Mouse (Mus musculus) neural tube, embryonic 11.5 days (tissue): ENCODE data around the gene S100g. TPM values are rescaled to one million over a fixed set of nuclear protein-coding genes. Genes with fewer than 3 reads are reported as not detected.

ENCODE experiments used
- ATAC-seq: fragments of 200-750 bp; cut with Nextera tagmentation; 2 replicates; pipeline ENCODE4 v1.8.0; 2017; ENCODE audit warnings: moderate number of reproducible peaks, mild to moderate bottlenecking, moderate TSS enrichment, moderate library complexity; ENCODE audit not compliant: insufficient read depth, low FRiP score, low TSS enrichment
- DNase-seq: peaks from one replicate; pipeline ENCODE4 v3.0.0-alpha.2; 2015; ENCODE audit warnings: low spot score
- H3K27ac ChIP-seq: fragments of 300-500 bp; sonication (generic); 2 replicates; pipeline ENCODE4 v1.5.1; 2014; ENCODE audit warnings: low read depth, mild to moderate bottlenecking, low read length
- H3K27me3 ChIP-seq: fragments of 300-500 bp; sonication (generic); 2 replicates; pipeline ENCODE4 v1.6.1; 2014; ENCODE audit warnings: mild to moderate bottlenecking, low read length, mixed read lengths; ENCODE audit not compliant: control insufficient read depth, insufficient read depth
- H3K36me3 ChIP-seq: fragments of 300-500 bp; sonication (generic); 2 replicates; pipeline ENCODE4 v1.6.1; 2014; ENCODE audit warnings: mild to moderate bottlenecking, low read length, moderate library complexity, mixed read lengths; ENCODE audit not compliant: control insufficient read depth, insufficient read depth
- H3K4me1 ChIP-seq: fragments of 300-500 bp; sonication (generic); 2 replicates; pipeline ENCODE4 v1.6.1; 2014; ENCODE audit warnings: low read length, mixed read lengths; ENCODE audit not compliant: control insufficient read depth, insufficient read depth
- H3K4me2 ChIP-seq: fragments of 300-500 bp; sonication (generic); 2 replicates; pipeline ENCODE4 v1.6.1; 2014; ENCODE audit warnings: low read depth, mild to moderate bottlenecking, moderate library complexity
- H3K4me3 ChIP-seq: fragments of 300-500 bp; sonication (generic); 2 replicates; pipeline ENCODE4 v1.5.1; 2014; ENCODE audit warnings: low read depth, low read length
- H3K9ac ChIP-seq: fragments of 300-500 bp; sonication (generic); 2 replicates; pipeline ENCODE4 v1.6.1; 2014; ENCODE audit warnings: mild to moderate bottlenecking, low read length
- H3K9me3 ChIP-seq: fragments of 300-500 bp; sonication (generic); 2 replicates; pipeline ENCODE4 v1.6.1; 2016; ENCODE audit warnings: low read length; ENCODE audit not compliant: control insufficient read depth
- WGBS: fragments of 180-500 bp; shearing (Covaris S2); extraction: QIAGEN DNeasy Blood & Tissue Kit; methylation state at CpG from one replicate; pipeline ENCODE4 v1.1.7; 2014; 5-methylcytosine and 5-hydroxymethylcytosine counted together
- polyA plus RNA-seq: library from polyadenylated mRNA; unstranded; fragments of >200 nt; fragmentation: Nextera tagmentation; extraction: Ambion mirVana; gene quantifications from 2 replicates; pipeline ENCODE4 v1.2.1, GENCODE M21; 2014

The S100g gene
- polyA plus RNA-seq: not detected in 2 replicates

- H3K27ac ChIP-seq: no peak within 1 kb of the TSS
- H3K9ac ChIP-seq: no peak within 1 kb of the TSS
- no peaks in the 10 kb centered on the region for H3K36me3 ChIP-seq
- no peaks in the 10 kb centered on the region for H3K4me1 ChIP-seq
- H3K4me2 ChIP-seq: no peak within 1 kb of the TSS
- H3K9me3 ChIP-seq: no peaks in the 10 kb centered on the region
- 42% methylated on average over 3 of the region's 3 CpGs for WGBS
- H3K4me3 ChIP-seq: no peak within 1 kb of the TSS
- DNase-seq (no peak), ATAC-seq (no peak)
- no peaks in the 10 kb centered on the region; the same call in 1 of the 2 replicates for H3K27me3 ChIP-seq
These were observed at the start of gene S100g for GRCm38 (mm10) chrX:162964383-162964782. Gene S100g, minus strand, starts transcription at chrX:162964599.

DNA sequence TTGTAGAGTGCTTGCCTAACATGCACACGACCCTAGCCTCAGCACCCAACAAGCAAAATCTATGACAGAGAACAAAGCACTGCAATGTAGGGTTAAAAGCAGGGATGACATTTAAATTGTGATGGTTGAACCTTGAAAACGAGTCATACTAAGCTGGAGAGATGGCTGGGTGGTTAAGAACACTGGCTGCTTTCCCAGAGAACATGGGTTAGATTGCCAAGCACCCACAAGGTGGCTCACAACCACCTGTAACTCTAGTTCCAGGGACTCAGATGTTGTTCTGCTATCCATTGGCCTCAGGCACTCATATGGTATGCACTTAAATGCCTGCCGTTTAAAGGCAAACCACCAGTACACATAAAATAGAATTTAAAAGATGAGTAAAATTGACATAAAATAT, 27.7 kb upstream of the S100g start:
- Histone ChIP-seq H3K27ac (no peak overlapping the region), H3K9ac (no peak overlapping the region), H3K4me1 (no peaks in the 10 kb centered on the region), H3K27me3 (no peaks in the 10 kb centered on the region), H3K9me3 (no peaks in the 10 kb centered on the region), H3K4me3 (no peak overlapping the region), H3K36me3 (no peaks in the 10 kb centered on the region), H3K4me2 (no peak overlapping the region)
- 93% methylated on average over 3 of the region's 3 CpGs for WGBS
- no peak for DNase-seq
- ATAC-seq: no peak

GRCm38 (mm10) chrX:162991396-162991795, 27.0 kb upstream of the S100g start:
- ATAC-seq: no peak
- no peak overlapping the region for H3K9ac ChIP-seq
- H3K36me3 ChIP-seq: no peaks in the 10 kb centered on the region
- DNase-seq: no peak
- H3K4me1 ChIP-seq: no peaks in the 10 kb centered on the region
- no peak overlapping the region for H3K27ac ChIP-seq
- no peak overlapping the region for H3K4me2 ChIP-seq
- no peaks in the 10 kb centered on the region for H3K9me3 ChIP-seq
- WGBS: 88% methylated on average over 4 of the region's 4 CpGs
- H3K4me3 ChIP-seq: no peak overlapping the region
- no peaks in the 10 kb centered on the region for H3K27me3 ChIP-seq

GRCm38 (mm10) chrX:162986876-162987495, 22.6 kb upstream of the S100g start:
- no peaks in the 10 kb centered on the region for H3K36me3 ChIP-seq

DNA sequence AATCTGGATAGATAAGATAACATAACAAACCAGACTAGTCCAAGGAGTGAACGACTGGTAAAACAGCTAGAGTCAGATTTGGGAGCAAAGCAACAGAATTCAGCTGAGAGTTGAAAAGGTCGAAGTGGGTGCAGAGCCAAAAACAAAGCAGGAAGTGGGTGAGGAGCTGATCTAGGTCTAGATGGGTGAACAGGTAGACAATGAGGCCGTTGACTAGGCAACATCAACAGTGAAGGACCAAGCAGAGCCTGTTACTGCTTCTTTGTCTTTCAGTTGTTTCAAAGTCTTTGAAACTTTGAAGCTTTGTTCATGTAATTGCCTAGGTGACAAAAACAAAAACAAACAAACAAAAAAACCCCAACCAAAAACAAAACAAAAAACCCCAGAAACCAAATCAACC, 11.8 kb upstream of the S100g start:
- no peak overlapping the region for H3K4me2 ChIP-seq
- DNase-seq: no peak
- 76% methylated on average over 3 of the region's 3 CpGs for WGBS
- no peaks in the 10 kb centered on the region for H3K9me3 ChIP-seq
- no peaks in the 10 kb centered on the region for H3K36me3 ChIP-seq
- no peak overlapping the region for H3K9ac ChIP-seq
- no peaks in the 10 kb centered on the region for H3K4me1 ChIP-seq
- ATAC-seq: no peak
- no peak overlapping the region for H3K27ac ChIP-seq
- H3K4me3 ChIP-seq: no peak overlapping the region
- no peaks in the 10 kb centered on the region for H3K27me3 ChIP-seq

More at GRCm38 (mm10) chrX:162986876-162987495, 22.6 kb upstream of the S100g start:
- DNase-seq: no peak
- Histone ChIP-seq H3K4me1 (no peaks in the 10 kb centered on the region), H3K9ac (no peak overlapping the region), H3K9me3 (no peaks in the 10 kb centered on the region), H3K27me3 (no peaks in the 10 kb centered on the region), H3K4me2 (no peak overlapping the region), H3K4me3 (no peak overlapping the region), H3K27ac (no peak overlapping the region)
- 92% methylated on average over 10 of the region's 10 CpGs for WGBS
- no peak for ATAC-seq

DNA sequence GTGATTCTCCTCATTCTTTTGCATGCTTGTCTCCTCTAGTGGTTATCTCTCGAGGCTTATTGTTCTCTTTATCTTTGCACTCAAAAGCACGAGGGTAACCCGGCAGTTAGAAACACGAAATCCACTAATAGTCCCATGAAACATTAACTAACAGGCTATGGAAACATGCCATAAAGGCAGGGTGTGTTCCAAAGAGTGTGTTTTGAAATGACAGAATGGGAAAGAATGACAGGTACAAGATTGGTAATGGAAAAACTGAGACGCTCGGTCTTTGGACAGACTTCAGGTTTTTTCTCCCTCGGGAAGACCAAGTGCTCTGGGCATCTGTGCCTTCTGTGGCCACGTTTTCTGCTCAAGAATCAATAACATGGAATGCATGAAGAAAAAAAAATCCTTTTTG, 3.1 kb upstream of the S100g start:
- DNase-seq (no peak), ATAC-seq (no peak)
- Histone ChIP-seq H3K36me3 (no peaks in the 10 kb centered on the region), H3K27me3 (no peaks in the 10 kb centered on the region; the same call in 1 of the 2 replicates), H3K9ac (no peak overlapping the region), H3K9me3 (no peaks in the 10 kb centered on the region), H3K4me2 (no peak overlapping the region), H3K4me1 (no peaks in the 10 kb centered on the region), H3K4me3 (no peak overlapping the region), H3K27ac (no peak overlapping the region)
- 76% methylated on average over 8 of the region's 8 CpGs for WGBS

GRCm38 (mm10) chrX:162963840-162964239, 559 bp downstream of the S100g start:
- Histone ChIP-seq H3K9me3 (no peaks in the 10 kb centered on the region), H3K4me2 (no peak overlapping the region), H3K4me1 (no peaks in the 10 kb centered on the region), H3K27ac (no peak overlapping the region), H3K4me3 (no peak overlapping the region), H3K9ac (no peak overlapping the region), H3K36me3 (no peaks in the 10 kb centered on the region), H3K27me3 (no peaks in the 10 kb centered on the region; the same call in 1 of the 2 replicates)
- no peak for ATAC-seq
- no peak for DNase-seq
- 39% methylated on average over 4 of the region's 4 CpGs for WGBS

DNA sequence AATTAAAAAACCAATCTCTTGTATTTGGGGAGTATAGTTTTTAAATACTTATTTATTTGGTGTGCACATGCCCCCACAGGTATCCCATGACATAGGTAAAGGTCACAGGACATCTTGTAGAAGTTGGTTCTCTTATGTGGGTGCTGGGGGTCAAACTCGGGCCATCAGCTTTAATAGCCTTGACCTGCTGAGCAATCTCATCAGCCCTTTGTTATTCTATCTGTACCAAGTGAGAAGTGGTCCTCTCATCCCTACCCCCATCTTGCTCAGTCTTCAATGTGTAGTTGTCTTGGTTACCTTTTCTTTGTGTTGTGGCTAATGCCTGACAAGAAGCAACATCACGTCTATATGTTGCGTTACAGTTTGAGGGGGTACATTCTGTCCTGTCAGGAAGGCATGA, 6.5 kb downstream of the S100g start:
- Histone ChIP-seq H3K27me3 (no peaks in the 10 kb centered on the region; the same call in 1 of the 2 replicates), H3K36me3 (no peaks in the 10 kb centered on the region), H3K4me1 (no peaks in the 10 kb centered on the region), H3K27ac (no peak overlapping the region), H3K4me3 (no peak overlapping the region), H3K4me2 (no peak overlapping the region), H3K9ac (no peak overlapping the region), H3K9me3 (no peaks in the 10 kb centered on the region)
- no peak for ATAC-seq
- 63% methylated on average over 3 of the region's 3 CpGs for WGBS
- no peak for DNase-seq

GRCm38 (mm10) chrX:162949811-162950439, 14.5 kb downstream of the S100g start:
- Histone ChIP-seq H3K27ac (no peak overlapping the region), H3K9ac (no peak overlapping the region), H3K4me2 (no peak overlapping the region), H3K27me3 (no peaks in the 10 kb centered on the region), H3K4me1 (no peaks in the 10 kb centered on the region), H3K36me3 (no peaks in the 10 kb centered on the region), H3K4me3 (no peak overlapping the region), H3K9me3 (no peaks in the 10 kb centered on the region)
- ATAC-seq (no peak), DNase-seq (peak; percentile 17)
- WGBS: 38% methylated on average over 3 of the region's 3 CpGs
